Mouse (Mus musculus): Measurements from ENCODE around the gene Sec61a2. TPM values are rescaled to one million over a fixed set of nuclear protein-coding genes. Genes with fewer than 3 reads are reported as not detected.
A peak's percentile ranks its signal among the peaks of the same experiment; 100 is the strongest.

Gene Sec61a2
- polyA plus RNA-seq, 1 experiment from 2014 or later, result 74.4 TPM

DNA sequence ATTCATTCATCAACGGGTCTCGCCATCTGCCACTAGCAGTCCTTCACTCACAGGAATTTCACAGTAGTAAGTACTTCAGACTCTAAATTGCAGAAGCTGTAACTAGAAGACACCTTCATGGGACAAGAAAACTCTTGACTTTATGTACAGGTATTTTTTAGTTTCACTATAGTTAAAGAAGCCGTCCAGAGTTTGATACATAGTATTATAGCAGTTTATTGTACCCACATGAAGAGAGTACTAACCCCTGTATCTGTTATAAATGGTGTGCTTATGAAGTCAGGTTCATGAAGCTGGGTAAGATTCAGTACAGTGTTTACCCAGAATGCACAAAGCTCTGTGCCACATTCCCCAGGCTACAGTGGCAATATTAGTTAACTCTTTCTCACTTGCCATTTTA lies 32.4 kb downstream of the Sec61a2 start, which contains the start of gene Gm13199:
Gene Gm13199, minus strand, starts transcription at position 101 of the 400 bp plus-strand sequence.
- Histone ChIP-seq H3K4me1 (no peaks in the 10 kb centered on the region), H3K4me3 (no peak within 1 kb of the TSS), H3K27ac (no peak within 1 kb of the TSS), H3K27me3 (ENCODE audit: insufficient read depth, poor library complexity, severe bottlenecking) (no peaks in the 10 kb centered on the region), H3K36me3 (peaks cover 76% of the 10 kb centered on the region), H3K9me3 (no peaks in the 10 kb centered on the region)
- DNase-seq (ENCODE audit: low spot score), result no peak
- 91% methylated on average over 3 of the region's 3 CpGs for WGBS

DNA sequence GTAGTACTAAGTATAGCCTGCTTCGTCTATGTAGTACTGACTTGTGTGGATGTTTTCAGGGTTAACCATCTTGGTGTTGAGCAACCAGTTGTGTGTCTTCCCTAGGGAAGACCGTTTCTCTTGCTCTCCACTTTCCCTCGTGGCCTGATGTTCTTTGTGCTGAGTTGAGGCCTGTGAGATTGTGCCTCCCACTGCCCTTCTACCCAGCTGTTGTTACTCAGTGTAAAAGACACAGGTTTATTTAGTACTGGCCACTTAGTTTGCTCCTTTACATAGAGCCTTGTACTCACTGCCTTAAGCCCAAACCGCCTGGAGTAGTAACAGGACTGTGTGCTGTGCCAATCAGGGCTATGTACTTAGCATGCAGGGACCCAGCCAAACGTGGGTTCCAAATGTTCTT lies 43.4 kb downstream of the Sec61a2 start:
- no peak for DNase-seq (ENCODE audit: low spot score)
- 83% methylated on average over 5 of the region's 5 CpGs for WGBS
- Histone ChIP-seq H3K9me3 (no peaks in the 10 kb centered on the region), H3K27ac (no peak overlapping the region), H3K27me3 (ENCODE audit: insufficient read depth, poor library complexity, severe bottlenecking) (no peaks in the 10 kb centered on the region), H3K36me3 (peaks cover 38% of the 10 kb centered on the region), H3K4me3 (no peak overlapping the region), H3K4me1 (peaks cover 2% of the 10 kb centered on the region; the same call in 1 of the 2 replicates)

DNA sequence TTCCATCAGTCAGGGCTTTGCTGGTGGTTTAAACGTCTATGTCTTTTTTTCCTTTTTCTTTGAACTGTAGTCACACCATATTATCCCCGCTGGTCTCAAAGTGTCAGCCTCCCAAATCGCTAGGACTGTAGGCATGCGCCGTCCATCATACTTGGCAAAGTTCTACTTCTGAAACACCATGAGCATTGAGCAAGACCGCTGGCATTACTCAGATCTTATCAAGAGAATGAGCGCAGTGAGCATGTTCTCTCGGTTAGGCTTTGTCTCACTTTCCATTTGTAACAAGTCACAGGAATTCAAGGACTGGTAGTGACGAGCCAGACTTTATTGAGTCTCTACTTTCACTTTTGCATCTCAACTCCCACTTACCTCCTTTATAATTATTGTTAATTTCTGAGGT lies 44.1 kb downstream of the Sec61a2 start:
- Histone ChIP-seq H3K4me1 (peaks cover 10% of the 10 kb centered on the region), H3K9me3 (no peaks in the 10 kb centered on the region), H3K36me3 (peaks cover 33% of the 10 kb centered on the region), H3K27me3 (ENCODE audit: insufficient read depth, poor library complexity, severe bottlenecking) (no peaks in the 10 kb centered on the region), H3K27ac (no peak overlapping the region), H3K4me3 (no peak overlapping the region)
- no peak for DNase-seq (ENCODE audit: low spot score)
- 91% methylated on average over 9 of the region's 9 CpGs for WGBS

DNA sequence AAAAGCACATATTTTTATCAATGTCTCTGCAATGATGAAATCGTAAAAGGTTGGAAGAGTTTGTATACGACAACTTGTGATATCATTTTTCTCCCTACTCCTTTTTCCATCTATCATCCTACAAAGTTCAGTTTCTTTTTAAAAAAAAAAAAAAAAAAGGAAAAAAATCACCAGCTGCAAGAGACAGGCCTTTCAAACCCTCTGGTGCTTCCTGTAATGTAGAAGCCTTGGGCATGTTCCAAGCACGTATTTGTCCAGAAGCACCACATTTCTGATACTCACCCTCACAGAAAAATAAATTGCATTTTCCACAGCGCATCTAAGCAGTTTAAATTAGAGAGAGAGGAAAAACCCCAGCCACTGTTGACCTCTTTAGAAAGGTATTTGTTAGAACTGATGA lies 49.4 kb downstream of the Sec61a2 start:
- H3K27ac ChIP-seq, result peak overlapping the region; percentile 93; the same call in 1 of the 2 replicates
- H3K4me1 ChIP-seq, result peaks cover 15% of the 10 kb centered on the region
- no peaks in the 10 kb centered on the region for H3K9me3 ChIP-seq
- H3K36me3 ChIP-seq, result peaks cover 29% of the 10 kb centered on the region
- H3K4me3 ChIP-seq, result peak overlapping the region; percentile 87
- H3K27me3 ChIP-seq (ENCODE audit: insufficient read depth, poor library complexity, severe bottlenecking), result no peaks in the 10 kb centered on the region
- WGBS, result 31% methylated on average over 4 of the region's 4 CpGs
- DNase-seq (ENCODE audit: low spot score), result no peak

DNA sequence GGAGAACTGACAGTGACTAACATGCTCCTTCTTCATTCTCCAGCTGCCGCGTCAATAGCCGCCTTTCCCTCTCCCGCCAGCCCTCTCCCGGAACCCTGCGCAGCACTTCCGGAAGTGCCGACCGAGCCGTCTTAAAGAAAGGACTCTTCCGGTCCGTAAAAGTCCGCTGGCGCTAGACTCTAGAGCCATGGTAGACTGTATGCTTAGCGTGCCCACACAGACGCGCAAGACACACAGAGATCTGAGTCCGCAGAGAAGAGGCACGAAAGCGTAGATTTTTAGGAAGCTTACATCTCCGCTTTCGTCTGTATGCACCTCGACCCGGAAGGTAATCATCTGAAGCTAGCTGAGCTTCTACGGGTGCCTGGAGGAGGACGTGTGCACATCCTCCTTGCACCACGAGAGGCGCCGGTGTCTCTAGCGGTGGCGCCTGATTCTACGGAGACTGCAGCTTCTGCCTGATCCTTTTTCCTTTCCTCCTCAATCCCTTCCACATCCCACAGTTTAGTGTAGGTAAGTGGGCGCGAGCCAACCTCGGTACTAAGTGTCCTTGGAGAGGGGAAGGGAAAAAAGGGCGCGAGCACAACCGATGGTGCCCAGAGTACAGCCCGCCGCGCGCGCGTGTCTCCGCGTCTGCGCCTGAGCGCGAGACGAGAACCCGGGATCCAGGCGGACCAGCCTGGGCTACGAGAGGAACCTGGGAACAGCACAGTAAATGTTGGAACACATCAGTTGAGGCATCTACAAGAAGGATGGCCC lies 50.2 kb downstream of the Sec61a2 start, which contains the start of the genes Nudt5 and Cdc123:
Gene Nudt5, plus strand, starts transcription at position 147 of the 759 bp plus-strand sequence.
Gene Cdc123, minus strand, starts transcription at position 292 of the 759 bp plus-strand sequence.
- H3K27me3 ChIP-seq (ENCODE audit: insufficient read depth, poor library complexity, severe bottlenecking), result no peaks in the 10 kb centered on the region
- peak within 1 kb of the TSS; percentile 93 for H3K27ac ChIP-seq
- DNase-seq (ENCODE audit: low spot score), result peak; percentile 96
- H3K4me3 ChIP-seq, result peak within 1 kb of the TSS; percentile 87
- peaks cover 15% of the 10 kb centered on the region for H3K4me1 ChIP-seq
- H3K36me3 ChIP-seq, result peaks cover 33% of the 10 kb centered on the region
- WGBS, result under 1% methylated on average over 53 of the region's 53 CpGs
- no peaks in the 10 kb centered on the region for H3K9me3 ChIP-seq

GRCm38 (mm10) chr2:5844181-5844872 lies 50.9 kb downstream of the Sec61a2 start:
- H3K36me3 ChIP-seq, result peaks cover 41% of the 10 kb centered on the region
- DNase-seq (ENCODE audit: low spot score), result no peak
- H3K27me3 ChIP-seq (ENCODE audit: insufficient read depth, poor library complexity, severe bottlenecking), result no peaks in the 10 kb centered on the region
- peaks cover 15% of the 10 kb centered on the region for H3K4me1 ChIP-seq
- 4% methylated on average over 23 of the region's 23 CpGs for WGBS
- peak overlapping the region; percentile 93 for H3K27ac ChIP-seq
- H3K4me3 ChIP-seq, result peak overlapping the region; percentile 87
- no peaks in the 10 kb centered on the region for H3K9me3 ChIP-seq

GRCm38 (mm10) chr2:5840815-5841214 lies 54.4 kb downstream of the Sec61a2 start:
- peaks cover 61% of the 10 kb centered on the region for H3K36me3 ChIP-seq
- no peak overlapping the region for H3K4me3 ChIP-seq
- H3K9me3 ChIP-seq, result no peaks in the 10 kb centered on the region

GRCm38 (mm10) chr2:5825265-5825913 lies 69.8 kb downstream of the Sec61a2 start:
- DNase-seq (ENCODE audit: low spot score), result no peak
- Histone ChIP-seq H3K4me3 (no peak overlapping the region), H3K27me3 (ENCODE audit: insufficient read depth, poor library complexity, severe bottlenecking) (no peaks in the 10 kb centered on the region), H3K9me3 (no peaks in the 10 kb centered on the region), H3K36me3 (peaks cover 67% of the 10 kb centered on the region), H3K27ac (no peak overlapping the region), H3K4me1 (no peaks in the 10 kb centered on the region)
- WGBS, result 90% methylated on average over 5 of the region's 5 CpGs

More at GRCm38 (mm10) chr2:5840815-5841214, 54.4 kb downstream of the Sec61a2 start:
- DNase-seq (ENCODE audit: low spot score), result no peak
- WGBS, result 95% methylated on average over 11 of the region's 11 CpGs
- Histone ChIP-seq H3K27ac (no peak overlapping the region), H3K4me1 (0 out of 2 replicates have a peak, but pooled peaks cover 2% of the 10 kb centered on the region), H3K27me3 (ENCODE audit: insufficient read depth, poor library complexity, severe bottlenecking) (no peaks in the 10 kb centered on the region)

GRCm38 (mm10) chr2:5824685-5825084 lies 70.5 kb downstream of the Sec61a2 start:
- H3K36me3 ChIP-seq, result peaks cover 70% of the 10 kb centered on the region
- DNase-seq (ENCODE audit: low spot score), result no peak
- WGBS, result 82% methylated on average over 5 of the region's 5 CpGs

GRCm38 (mm10) chr2:5824213-5824612 lies 71.0 kb downstream of the Sec61a2 start:
- no peak overlapping the region for H3K4me3 ChIP-seq
- no peaks in the 10 kb centered on the region for H3K4me1 ChIP-seq
- peaks cover 72% of the 10 kb centered on the region for H3K36me3 ChIP-seq
- 40% methylated on average over 1 of the region's 1 CpGs for WGBS
- DNase-seq (ENCODE audit: low spot score), result no peak
- no peaks in the 10 kb centered on the region for H3K9me3 ChIP-seq
- no peak overlapping the region for H3K27ac ChIP-seq
- no peaks in the 10 kb centered on the region for H3K27me3 ChIP-seq (ENCODE audit: insufficient read depth, poor library complexity, severe bottlenecking)

More at GRCm38 (mm10) chr2:5824685-5825084, 70.5 kb downstream of the Sec61a2 start:
- H3K4me1 ChIP-seq, result no peaks in the 10 kb centered on the region
- no peak overlapping the region for H3K4me3 ChIP-seq
- no peaks in the 10 kb centered on the region for H3K9me3 ChIP-seq
- H3K27ac ChIP-seq, result no peak overlapping the region
- H3K27me3 ChIP-seq (ENCODE audit: insufficient read depth, poor library complexity, severe bottlenecking), result no peaks in the 10 kb centered on the region

- Histone ChIP-seq H3K4me3 (no peak overlapping the region), H3K27me3 (ENCODE audit: insufficient read depth, poor library complexity, severe bottlenecking) (no peaks in the 10 kb centered on the region), H3K4me1 (no peaks in the 10 kb centered on the region), H3K9me3 (no peaks in the 10 kb centered on the region), H3K27ac (no peak overlapping the region), H3K36me3 (peaks cover 79% of the 10 kb centered on the region)
- DNase-seq (ENCODE audit: low spot score), result no peak
- WGBS, result 95% methylated on average over 6 of the region's 6 CpGs
Observed at GRCm38 (mm10) chr2:5822449-5822848, 72.8 kb downstream of the Sec61a2 start.

- no peak overlapping the region for H3K4me3 ChIP-seq
- H3K27ac ChIP-seq, result no peak overlapping the region
- DNase-seq (ENCODE audit: low spot score), result no peak
- 82% methylated on average over 10 of the region's 10 CpGs for WGBS
- no peaks in the 10 kb centered on the region for H3K4me1 ChIP-seq
- no peaks in the 10 kb centered on the region for H3K27me3 ChIP-seq (ENCODE audit: insufficient read depth, poor library complexity, severe bottlenecking)
- H3K9me3 ChIP-seq, result no peaks in the 10 kb centered on the region
- peaks cover 78% of the 10 kb centered on the region for H3K36me3 ChIP-seq
Observed at GRCm38 (mm10) chr2:5821264-5821663, 74.0 kb downstream of the Sec61a2 start.

Measured in heart, embryonic 10.5 days (tissue).